Mouse (Mus musculus) adrenal gland, adult 2 months (tissue): ENCODE measurements around the gene AC124108.1. TPM values are rescaled to one million over a fixed set of nuclear protein-coding genes. Genes with fewer than 3 reads are reported as not detected.

Experiments used
- DNase-seq: peaks from one replicate; pipeline ENCODE4 v3.0.0; 2021
- polyA plus RNA-seq: library from polyadenylated mRNA; depleted of rRNA; stranded (reverse); fragments of >200 nt; gene quantifications from 2 replicates; pipeline ENCODE4 v1.2.3, GENCODE M21; 2012
- total RNA-seq, 2 experiments: library from RNA; stranded (reverse); gene quantifications; 2 replicates each; pipeline ENCODE4 v1.2.3; 2021

The AC124108.1 gene
- total and polyA plus RNA-seq, 3 experiments, result 0.03 to 0.12 (median 0.10) TPM

- DNase-seq, result no peak
Measured at GRCm38 (mm10) chr1:132164780-132165518, 26.3 kb upstream of the AC124108.1 start.

DNA sequence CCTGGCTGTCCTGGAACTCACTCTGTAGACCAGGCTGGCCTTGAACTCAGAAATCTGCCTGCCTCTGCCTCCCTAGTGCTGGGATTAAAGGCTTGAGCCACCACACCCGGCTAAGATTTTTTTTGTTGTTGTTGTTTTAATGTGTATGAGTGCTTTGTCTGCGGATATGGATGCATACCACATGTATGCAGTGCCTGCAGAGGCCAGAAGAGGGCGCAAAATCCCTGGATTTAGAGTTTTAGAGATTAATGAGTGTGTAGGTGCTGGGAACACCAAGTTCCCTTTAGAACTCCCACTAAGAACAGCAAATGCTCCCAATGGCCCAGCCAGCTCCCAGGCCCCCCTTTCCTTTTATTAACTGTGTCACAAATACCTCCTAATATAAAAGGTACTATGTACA is 25.4 kb upstream of the AC124108.1 start:
- no peak for DNase-seq

DNA sequence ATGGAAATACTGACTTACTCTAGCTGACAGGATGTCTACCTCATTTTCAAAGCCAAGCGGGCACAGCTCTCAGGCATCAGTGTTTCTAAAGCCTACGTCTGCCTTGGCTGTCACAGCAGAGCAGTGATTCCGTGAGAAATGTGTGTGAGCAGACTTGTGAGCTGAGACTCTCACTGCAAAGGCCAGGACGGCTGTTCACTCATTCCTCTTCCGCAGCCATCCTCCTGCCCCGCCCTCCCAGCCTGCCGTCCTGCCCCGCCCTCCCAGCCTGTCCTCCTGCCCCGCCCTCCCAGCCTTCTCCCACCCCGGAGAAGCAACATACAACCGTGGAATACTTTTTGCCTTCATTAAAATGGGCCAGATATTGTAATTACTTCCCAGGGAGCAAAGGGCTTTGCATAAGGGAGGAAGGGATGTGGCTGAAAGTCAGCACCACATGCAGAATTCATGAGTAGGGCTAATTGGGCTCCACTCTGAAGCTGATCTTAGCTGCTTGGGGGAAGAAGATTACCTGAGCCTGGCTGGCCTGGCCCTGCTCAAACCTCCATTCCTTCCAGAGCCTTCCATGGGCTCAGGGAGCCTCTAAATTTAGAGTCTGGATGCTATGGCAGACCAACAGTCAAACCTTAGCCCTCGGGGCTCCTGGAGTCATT is 23.0 kb upstream of the AC124108.1 start:
- peak; percentile 44 for DNase-seq

DNA sequence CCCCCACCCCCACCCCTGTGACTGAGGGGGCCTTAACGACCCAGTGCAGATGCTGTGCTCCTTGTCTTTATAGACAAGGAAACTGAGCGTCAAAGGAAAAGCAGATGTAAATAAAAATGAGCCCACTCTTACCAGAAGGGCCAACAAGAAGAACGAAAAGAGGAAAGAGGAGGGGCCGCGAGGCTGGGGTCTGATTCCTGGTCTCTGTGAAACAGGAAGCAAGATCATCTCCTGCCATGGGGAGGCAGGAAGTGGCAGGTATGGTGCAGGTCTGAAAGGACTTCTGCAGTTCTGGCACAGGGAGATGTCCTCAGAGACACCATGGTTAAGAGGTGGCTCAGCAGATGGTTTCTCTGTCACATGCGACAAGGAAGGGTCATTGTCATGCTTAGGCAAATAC is 20.6 kb upstream of the AC124108.1 start:
- DNase-seq, result no peak

DNA sequence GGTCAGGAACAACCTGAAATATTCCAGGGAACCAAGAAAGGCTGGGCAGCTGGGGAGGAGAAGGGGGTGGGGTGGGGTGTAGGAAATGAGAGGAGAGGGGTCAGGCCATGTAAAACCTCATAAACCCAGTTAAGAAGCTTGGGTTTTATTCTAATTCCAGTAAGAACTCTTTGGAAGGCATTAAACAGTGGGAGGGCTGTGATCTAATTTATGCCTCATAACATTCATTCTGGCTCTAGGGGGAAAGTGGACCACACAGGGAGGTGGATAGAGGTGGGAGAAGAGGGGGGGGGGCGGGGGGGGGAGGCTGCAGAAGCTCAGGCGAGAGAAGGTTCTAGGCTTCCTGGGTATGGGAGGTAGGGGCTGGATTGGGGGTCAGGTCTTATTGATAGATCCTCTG is 19.6 kb upstream of the AC124108.1 start:
- DNase-seq, result no peak

GRCm38 (mm10) chr1:132186303-132186702 is 5.0 kb upstream of the AC124108.1 start:
- no peak for DNase-seq

GRCm38 (mm10) chr1:132188442-132189066 is 2.7 kb upstream of the AC124108.1 start:
- DNase-seq, result no peak

DNA sequence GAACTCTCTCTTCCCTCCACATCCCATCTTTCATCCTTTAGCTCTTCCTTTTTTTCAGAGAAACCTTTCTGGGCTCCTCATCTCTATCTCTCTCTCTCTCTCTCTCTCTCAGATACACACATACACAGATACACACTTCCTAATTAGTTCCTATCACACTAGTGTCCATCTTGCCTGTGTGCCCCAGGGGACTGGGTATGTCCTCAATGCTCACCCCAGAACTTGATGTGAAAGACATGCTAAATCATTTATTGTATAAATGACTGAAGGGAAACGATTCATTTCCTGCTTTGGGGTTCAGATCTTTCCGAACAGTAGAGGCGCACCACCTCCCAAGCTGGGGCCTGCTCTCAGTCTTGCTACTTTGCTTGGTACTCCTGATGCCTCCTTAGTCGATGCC is 2.0 kb upstream of the AC124108.1 start:
- DNase-seq, result no peak

DNA sequence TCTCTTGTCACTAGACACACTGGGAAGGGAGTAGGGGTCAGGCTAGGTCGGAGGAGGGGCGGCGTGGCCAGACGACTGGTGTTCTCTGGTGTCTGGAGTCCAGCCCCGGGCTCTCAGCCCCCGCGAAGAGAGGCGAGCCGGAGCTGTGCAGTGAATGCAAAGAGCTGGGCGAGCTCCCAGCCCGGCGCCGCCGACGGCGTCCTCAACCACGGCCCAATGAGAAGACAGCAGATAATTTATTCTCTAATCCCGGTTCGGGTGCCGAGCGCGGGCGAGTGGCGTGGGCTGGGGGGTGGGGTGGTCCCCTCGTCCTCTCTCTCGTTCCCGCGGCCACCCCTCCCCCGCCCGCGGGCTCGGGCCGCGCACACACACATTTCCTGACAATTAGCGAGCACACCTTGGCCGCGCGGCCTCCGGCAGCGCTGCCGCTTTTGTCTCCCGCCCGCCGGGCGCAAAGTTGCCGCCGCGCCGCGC is 1.2 kb upstream of the AC124108.1 start:
- peak; percentile 46 for DNase-seq

- peak; percentile 30 for DNase-seq
Measured at GRCm38 (mm10) chr1:132190621-132191092, 600 bp upstream of the AC124108.1 start.

DNA sequence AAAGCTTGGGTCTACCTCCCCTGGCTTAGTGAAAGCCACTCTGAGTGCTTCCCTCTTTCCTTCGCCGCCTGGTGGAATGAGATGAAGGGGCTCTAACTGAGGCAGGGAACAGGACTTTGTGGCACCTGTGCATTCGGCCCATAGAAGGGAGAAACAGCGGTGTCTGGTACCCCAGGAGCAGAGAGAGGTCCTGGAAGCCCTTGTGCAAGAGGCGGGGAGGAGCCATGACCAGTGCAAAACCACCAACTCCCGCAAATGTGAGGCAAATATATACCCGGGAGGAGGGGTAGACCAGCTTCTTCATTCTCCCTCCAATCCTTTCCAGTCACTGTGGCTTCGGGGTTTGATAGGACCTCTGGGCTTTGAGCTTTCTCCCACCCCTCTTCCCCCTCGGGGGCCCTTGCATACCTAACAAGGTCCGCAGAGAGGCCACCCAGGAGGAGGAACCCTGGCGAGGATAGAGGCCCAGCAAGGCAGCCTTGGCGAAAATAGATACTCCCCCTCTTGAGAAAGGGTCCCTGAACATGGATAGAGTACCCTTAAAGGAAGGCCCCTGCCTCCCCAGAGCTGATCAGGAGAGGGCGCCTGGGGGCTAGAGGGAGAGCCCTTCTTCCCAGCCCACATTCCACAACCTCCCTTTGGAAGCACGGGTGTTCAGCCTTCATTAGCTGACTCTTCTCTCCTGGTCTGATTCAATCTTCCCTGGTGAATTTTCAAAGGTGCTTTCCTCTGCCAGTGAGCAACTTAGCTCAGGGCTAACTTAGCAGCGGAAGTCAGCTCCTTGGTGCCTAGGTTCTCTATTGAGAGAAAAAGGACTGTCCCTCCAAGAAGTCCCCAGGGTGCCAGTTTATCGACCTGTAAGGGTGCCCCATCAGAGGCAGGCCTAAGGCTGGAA is 776 bp downstream of the AC124108.1 start:
- DNase-seq, result no peak

GRCm38 (mm10) chr1:132193806-132194205 is 2.5 kb downstream of the AC124108.1 start:
- DNase-seq, result no peak

- no peak for DNase-seq
Measured at GRCm38 (mm10) chr1:132194624-132195023, 3.4 kb downstream of the AC124108.1 start.

- DNase-seq, result no peak
Measured at GRCm38 (mm10) chr1:132195100-132195499, 3.8 kb downstream of the AC124108.1 start.

GRCm38 (mm10) chr1:132195681-132196080 is 4.4 kb downstream of the AC124108.1 start:
- no peak for DNase-seq

DNA sequence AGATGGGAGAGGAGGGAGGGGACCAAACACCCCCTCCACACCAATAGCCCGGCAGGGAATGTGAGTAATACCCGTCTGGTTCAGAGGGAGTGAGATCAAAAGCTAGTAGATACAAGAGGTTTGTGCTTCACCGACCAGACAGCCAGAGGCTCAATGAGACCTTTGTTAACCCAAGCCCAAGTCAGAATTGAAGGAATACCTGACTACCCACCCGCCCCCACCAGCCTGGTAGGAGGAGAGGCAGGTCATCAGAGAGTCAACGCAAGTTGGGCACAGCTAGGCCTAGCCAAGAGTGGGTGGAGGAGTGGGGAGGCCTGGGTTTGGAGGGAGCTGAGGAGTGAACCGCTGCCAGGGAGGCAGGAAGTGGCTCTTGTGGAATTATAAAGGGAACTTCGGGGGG is 5.1 kb downstream of the AC124108.1 start:
- no peak for DNase-seq

GRCm38 (mm10) chr1:132197666-132198065 is 6.4 kb downstream of the AC124108.1 start:
- no peak for DNase-seq

- no peak for DNase-seq
Measured at GRCm38 (mm10) chr1:132198401-132199071, 7.3 kb downstream of the AC124108.1 start.

DNA sequence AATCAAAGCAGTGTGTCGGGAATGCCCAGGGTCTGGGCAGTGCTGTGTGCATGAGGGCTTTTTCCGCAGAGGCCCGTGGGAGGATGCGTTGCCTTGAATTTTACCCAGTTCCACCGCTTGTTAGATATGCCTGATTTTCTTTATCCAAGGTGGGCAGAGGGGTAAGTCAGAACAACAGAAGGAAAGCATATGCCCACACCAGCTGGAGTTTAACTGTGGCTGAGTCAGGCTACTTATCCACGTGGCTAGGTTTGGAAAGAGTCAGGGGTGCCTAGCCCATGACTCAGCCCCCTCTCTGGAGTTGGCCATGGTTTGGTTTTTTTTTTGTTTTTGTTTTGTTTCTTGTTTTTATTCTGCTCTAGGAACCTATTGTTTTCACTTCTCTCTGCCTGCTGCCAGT is 8.0 kb downstream of the AC124108.1 start:
- no peak for DNase-seq

DNA sequence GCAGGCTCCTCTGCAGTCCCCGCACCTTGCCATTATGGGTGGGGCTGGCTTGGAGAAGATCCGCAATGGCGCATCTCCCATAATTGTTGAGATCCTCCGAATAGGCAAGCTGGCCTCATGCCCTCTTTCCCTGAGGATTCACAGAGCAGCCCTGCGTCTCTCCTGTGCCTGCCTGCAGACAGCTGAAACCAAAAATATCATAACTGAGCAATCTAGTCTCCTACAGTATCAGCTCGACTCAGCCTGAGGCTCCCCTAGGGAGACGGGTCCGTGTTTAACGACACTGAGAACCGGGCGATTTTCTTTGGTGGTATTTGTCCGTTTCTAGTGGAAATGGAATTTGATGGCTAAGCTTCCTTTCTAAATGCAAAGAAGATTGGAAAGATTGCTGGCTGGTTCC is 8.7 kb downstream of the AC124108.1 start:
- no peak for DNase-seq
